Mouse (Mus musculus): ENCODE measurements around the gene Iba57. TPM values are rescaled to one million over a fixed set of nuclear protein-coding genes. Genes with fewer than 3 reads are reported as not detected.
A peak's percentile ranks its signal among the peaks of the same experiment; 100 is the strongest.

The Iba57 gene
- polyA plus RNA-seq, 1 experiment from 2014 or later: 2.9 TPM

DNA sequence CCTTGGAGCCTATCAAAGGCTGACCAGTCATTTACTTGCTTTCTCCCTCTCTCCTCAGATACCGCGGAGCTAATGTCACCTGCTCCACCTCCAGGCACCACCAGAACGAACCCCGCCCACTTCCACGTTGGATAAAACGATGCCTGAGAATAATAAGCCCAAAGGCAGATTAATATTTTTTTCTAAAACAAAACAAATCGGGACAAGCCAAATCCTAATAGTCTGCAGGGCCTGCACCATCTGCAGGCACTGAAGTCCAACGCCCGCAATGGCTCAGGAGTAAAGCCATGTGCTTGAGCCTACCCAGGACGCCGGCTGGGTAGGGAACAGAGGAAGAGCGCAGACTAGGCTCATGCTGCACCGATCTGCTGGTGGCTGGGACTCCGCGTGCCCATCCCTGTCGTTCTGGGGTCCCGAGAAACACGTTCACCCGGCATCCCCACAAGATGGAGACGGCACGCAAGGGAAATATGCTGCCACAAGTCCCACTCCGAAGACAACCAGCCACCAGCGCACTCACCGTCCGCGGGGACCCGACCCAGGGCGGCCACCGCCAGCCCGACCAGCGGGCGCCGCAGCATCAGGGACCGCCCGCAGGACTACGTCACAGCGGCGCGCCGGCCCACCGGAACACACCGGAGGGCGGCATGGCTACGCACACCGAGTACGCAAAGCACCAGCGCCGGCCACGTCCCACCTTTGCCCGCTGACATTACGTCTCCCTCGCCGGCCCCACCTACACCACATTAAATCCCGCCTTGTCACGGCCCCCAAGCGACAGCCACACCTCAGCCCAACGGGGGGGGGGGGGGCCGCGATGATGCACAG, 27.9 kb upstream of the Iba57 start:
- 1% methylated on average over 49 of the region's 59 CpGs for WGBS (ENCODE audit: missing documents)
- Histone ChIP-seq H3K79me2 (ENCODE audit: inconsistent target) (no peaks in the 10 kb centered on the region; the same call in 1 of the 2 replicates), H3K27ac (peak overlapping the region; percentile 41; the same call in 1 of the 2 replicates), H3K4me3 (ENCODE audit: inconsistent target) (peak overlapping the region; percentile 59), H3K36me3 (ENCODE audit: inconsistent target) (no peaks in the 10 kb centered on the region)

DNA sequence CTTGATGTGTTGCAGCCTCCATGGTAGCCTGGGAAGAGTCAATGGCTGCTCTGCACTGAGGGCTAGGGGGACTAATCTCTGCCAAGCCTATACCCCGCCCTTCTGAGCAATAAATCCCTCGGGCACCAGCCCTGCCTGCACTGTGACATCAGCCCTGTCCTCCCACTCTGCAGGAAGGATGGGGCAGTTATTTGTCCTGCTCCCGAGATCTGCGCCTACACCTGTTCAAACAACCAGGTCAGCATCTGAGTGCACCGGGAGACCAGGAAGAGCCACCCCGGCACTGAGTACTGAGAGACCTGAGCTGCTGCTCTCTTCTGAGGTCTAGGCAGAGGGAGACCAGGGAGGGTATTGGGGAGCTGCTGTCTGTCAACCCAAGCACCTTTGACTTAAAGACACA, 24.2 kb upstream of the Iba57 start:
- Histone ChIP-seq H3K36me3 (ENCODE audit: inconsistent target) (peaks cover 15% of the 10 kb centered on the region; the same call in 1 of the 2 replicates), H3K27ac (no peak overlapping the region), H3K79me2 (ENCODE audit: inconsistent target) (no peaks in the 10 kb centered on the region; the same call in 1 of the 2 replicates), H3K4me3 (ENCODE audit: inconsistent target) (no peak overlapping the region)
- 98% methylated on average over 4 of the region's 6 CpGs for WGBS (ENCODE audit: missing documents)

DNA sequence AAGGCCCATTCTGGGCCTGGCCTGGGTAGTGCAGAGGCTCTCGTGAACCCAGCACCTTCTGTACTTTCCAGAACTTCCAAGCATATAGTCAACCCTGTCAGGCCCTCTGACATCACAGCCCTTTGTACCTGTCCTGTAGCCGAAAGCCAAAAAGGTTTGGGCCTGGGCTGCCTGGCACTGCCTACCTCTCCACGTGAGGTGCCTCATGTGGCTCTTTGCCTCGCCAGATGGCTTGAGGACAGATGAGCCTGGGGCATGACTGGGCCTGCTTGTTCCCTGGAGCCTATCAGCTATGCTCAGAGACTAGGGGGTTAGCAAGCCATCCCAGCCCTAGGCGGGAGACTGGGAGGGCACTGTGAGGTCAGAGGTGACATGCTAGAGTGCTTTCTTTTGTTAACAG, 22.0 kb upstream of the Iba57 start:
- H3K4me3 ChIP-seq (ENCODE audit: inconsistent target): no peak overlapping the region
- WGBS (ENCODE audit: missing documents): 87% methylated on average over 5 of the region's 5 CpGs
- H3K79me2 ChIP-seq (ENCODE audit: inconsistent target): no peaks in the 10 kb centered on the region; the same call in 1 of the 2 replicates
- peaks cover 15% of the 10 kb centered on the region; the same call in 1 of the 2 replicates for H3K36me3 ChIP-seq (ENCODE audit: inconsistent target)
- no peak overlapping the region for H3K27ac ChIP-seq

DNA sequence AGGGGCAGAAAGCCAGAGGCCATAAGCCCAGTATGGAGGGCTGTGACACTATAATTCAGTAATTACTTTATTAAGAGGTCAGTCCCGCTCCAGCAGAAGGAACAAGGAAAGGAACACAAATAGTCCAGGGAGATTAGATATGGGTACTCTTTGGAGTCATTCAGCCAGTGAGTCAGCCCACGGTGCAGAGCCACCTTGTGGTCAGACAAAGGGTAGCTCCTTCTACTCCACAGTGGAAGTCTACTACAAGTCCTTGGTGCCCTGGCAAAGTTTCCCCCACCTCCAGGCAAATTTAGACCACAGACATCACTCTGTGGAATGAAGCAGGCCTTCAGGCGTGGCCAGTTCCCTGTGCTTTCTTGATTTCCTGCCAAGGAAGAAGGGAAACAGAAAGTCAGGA, 20.3 kb upstream of the Iba57 start:
- WGBS (ENCODE audit: missing documents): 54% methylated on average over 3 of the region's 3 CpGs
- Histone ChIP-seq H3K79me2 (ENCODE audit: inconsistent target) (no peaks in the 10 kb centered on the region; the same call in 1 of the 2 replicates), H3K27ac (no peak overlapping the region), H3K4me3 (ENCODE audit: inconsistent target) (no peak overlapping the region), H3K36me3 (ENCODE audit: inconsistent target) (peaks cover 15% of the 10 kb centered on the region; the same call in 1 of the 2 replicates)

DNA sequence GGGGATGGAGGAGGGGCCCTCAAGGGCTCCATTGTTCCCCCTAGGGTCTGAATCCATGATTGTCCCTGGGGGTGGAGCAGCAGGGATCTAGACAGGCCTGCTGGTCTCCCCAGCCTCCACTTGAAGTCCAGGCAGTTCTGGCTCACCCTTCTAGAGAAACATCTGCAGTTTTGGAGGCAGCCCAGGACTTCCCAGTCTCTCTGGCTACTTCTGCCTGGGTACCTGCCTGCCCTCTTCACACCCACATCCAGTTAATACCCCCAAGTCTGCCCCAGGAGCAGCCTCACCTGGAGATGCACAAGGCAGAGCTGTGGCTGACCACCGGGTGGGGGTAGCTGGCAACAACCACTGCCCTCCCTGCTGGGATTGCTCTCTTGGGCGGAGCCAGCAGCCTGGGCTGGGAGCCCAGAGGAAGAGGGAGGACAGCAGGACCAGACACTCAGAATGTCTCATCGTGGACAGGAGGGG, 19.4 kb upstream of the Iba57 start, which contains the start of gene Gjc2:
Gjc2 (minus strand) TSS at position 350 of the 468 bp plus-strand sequence.
- 87% methylated on average over 3 of the region's 3 CpGs for WGBS (ENCODE audit: missing documents)
- Histone ChIP-seq H3K27ac (no peak within 1 kb of the TSS), H3K36me3 (ENCODE audit: inconsistent target) (peaks cover 15% of the 10 kb centered on the region; the same call in 1 of the 2 replicates), H3K4me3 (ENCODE audit: inconsistent target) (no peak within 1 kb of the TSS), H3K79me2 (ENCODE audit: inconsistent target) (no peaks in the 10 kb centered on the region)

DNA sequence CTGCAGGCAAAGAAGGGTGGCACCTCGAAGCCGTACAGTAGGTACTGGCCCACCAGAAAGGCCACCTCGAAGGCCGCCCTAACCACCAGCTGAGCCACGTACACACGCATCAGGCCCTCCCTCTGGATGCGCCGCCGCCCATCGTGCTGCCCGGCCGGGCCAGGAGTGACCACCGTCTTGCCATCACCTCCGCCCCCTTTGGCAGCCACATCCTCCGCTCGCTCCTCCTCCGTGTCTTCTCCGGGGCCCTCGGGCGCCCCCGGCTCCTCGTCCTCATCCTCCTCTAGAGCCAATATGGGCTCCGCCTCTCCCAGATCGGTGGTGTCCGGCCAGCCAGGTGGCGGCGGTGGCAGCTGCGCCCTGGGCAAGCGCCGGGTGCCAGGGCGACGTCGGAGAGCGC, 13.4 kb upstream of the Iba57 start:
- Histone ChIP-seq H3K36me3 (ENCODE audit: inconsistent target) (no peaks in the 10 kb centered on the region), H3K79me2 (ENCODE audit: inconsistent target) (no peaks in the 10 kb centered on the region), H3K4me3 (ENCODE audit: inconsistent target) (no peak overlapping the region), H3K27ac (no peak overlapping the region)
- WGBS (ENCODE audit: missing documents): 15% methylated on average over 34 of the region's 34 CpGs

DNA sequence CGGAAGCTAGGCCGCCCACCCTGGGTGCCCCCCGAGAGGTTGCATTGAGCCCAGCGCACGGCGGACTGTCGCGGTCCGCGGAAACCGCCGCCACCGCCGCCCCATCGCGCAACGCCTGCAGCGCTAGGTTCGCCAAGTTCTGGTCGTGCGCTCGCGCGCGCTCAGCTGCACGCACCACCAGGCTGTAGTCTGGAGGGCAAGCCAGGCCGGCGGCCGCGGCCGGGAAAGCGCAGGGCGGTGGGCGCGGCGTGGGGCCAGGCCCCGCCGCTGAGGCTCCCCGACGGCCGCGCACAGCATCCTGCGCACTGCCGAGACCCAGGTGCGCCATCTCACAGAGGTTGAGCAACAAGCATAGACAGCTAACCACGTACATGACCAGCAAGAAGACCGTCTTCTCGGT, 12.9 kb upstream of the Iba57 start:
- H3K79me2 ChIP-seq (ENCODE audit: inconsistent target): no peaks in the 10 kb centered on the region
- H3K36me3 ChIP-seq (ENCODE audit: inconsistent target): no peaks in the 10 kb centered on the region
- H3K27ac ChIP-seq: no peak overlapping the region
- H3K4me3 ChIP-seq (ENCODE audit: inconsistent target): no peak overlapping the region
- 2% methylated on average over 41 of the region's 48 CpGs for WGBS (ENCODE audit: missing documents)

DNA sequence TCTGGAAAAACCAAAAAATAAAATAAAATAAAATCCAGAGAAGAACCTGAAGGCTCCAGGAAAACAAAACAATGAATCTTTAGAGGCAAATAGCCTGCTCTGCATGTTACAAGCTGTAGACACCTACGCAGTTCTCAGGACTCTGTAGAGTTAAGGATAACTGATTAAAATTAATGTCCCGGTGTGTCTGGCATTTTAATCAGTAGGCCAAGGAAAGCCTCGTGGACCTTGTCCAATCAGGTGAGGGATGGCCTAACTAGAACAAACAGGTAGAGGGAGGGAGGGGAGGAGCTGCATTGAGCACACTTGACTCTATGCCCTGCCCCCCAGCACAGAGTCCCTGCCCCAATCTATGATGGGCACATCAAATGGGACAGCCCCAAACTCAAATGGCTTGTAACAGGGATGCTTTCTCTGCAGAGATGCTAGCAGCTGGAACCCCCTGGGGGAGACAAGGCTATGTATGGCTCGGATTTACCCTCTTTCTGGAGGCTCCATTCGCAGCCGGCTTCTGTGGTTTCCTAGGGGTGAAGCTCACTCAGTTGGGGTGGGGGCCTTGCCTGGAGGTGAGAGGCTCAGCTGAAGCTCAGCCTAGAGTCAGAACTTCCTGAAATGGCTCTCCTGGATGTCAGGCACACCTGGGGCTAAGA, 10.8 kb upstream of the Iba57 start:
- WGBS (ENCODE audit: missing documents): 80% methylated on average over 6 of the region's 6 CpGs
- Histone ChIP-seq H3K36me3 (ENCODE audit: inconsistent target) (no peaks in the 10 kb centered on the region), H3K27ac (no peak overlapping the region), H3K79me2 (ENCODE audit: inconsistent target) (no peaks in the 10 kb centered on the region), H3K4me3 (ENCODE audit: inconsistent target) (no peak overlapping the region)

DNA sequence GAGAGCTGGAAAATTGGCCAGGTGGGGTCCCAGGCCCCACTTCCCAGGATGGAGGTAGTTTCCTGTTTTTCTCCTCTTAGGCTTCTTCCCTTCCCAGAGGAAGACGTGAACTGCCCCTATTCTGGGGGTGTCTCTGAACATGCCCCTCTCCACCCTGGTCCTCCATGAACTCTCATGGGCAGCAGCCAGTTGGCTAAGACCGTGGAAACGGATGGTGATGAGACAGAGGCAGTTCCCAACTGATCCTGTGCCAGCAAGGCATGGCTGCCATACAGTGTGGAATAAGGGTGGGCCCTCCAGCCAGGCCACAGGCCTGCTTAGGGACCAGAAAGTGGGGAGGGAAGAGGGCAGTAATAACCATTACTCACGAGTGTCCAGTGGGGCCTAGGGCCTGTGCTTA, 7.0 kb upstream of the Iba57 start:
- H3K27ac ChIP-seq: no peak overlapping the region
- no peaks in the 10 kb centered on the region for H3K79me2 ChIP-seq (ENCODE audit: inconsistent target)
- no peaks in the 10 kb centered on the region for H3K36me3 ChIP-seq (ENCODE audit: inconsistent target)
- 90% methylated on average over 4 of the region's 4 CpGs for WGBS (ENCODE audit: missing documents)
- no peak overlapping the region for H3K4me3 ChIP-seq (ENCODE audit: inconsistent target)

DNA sequence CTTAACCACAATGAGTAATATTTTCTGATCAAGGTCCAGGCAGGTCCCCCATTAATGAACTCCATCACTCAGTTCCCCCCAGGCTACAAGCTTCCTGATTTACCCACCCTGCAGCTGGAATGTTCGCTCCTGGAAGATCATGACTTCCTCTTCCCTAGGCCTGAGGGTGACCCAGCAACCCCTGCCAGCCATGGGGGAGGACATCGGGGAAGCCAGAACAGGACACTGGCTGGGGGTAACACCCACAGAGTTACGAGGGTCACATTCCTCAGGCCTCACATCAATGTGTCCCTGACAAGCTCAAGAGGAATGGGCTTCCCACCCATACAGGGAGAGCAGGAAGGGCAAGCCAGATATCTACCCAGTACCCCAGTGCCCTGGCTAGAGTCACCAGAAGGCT, 6.3 kb upstream of the Iba57 start:
- WGBS (ENCODE audit: missing documents): 74% methylated on average over 3 of the region's 3 CpGs
- Histone ChIP-seq H3K27ac (no peak overlapping the region), H3K79me2 (ENCODE audit: inconsistent target) (no peaks in the 10 kb centered on the region), H3K4me3 (ENCODE audit: inconsistent target) (no peak overlapping the region), H3K36me3 (ENCODE audit: inconsistent target) (no peaks in the 10 kb centered on the region)

DNA sequence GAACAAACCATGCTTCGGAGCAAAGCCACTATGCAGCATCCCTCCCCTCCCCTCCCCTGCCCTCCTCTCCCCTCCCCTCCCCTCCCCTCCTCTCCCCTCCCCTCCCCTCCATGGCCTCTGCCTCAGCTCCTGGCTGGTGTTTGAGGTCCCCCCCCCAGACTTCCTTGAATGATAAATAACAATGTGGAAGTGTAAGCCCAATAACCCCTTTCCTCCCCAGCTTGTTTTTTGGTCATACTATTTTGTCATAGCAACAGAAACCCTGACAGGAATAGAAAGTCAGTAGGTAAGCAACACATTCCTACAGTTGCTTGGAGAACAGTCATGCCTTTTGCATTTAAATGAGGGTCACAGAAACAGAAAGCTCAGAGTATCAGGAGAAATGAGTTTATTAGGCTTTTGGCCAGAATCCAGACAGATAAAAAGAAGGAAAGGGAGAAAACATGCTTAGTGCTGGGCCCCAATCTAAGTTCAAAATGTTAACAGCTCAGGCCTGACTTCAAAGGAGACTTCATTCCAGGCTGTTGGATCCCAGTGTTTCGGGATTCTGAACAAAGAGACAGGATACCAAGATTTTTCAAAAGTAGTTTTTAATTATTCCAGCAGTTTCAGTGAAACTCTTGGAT, 2.2 kb upstream of the Iba57 start:
- 0 out of 2 replicates have a peak overlapping the region, but pooled peaks have one; percentile 5 for H3K27ac ChIP-seq
- H3K79me2 ChIP-seq (ENCODE audit: inconsistent target): no peaks in the 10 kb centered on the region; the same call in 1 of the 2 replicates
- 84% methylated on average over 1 of the region's 2 CpGs for WGBS (ENCODE audit: missing documents)
- no peaks in the 10 kb centered on the region for H3K36me3 ChIP-seq (ENCODE audit: inconsistent target)
- no peak overlapping the region for H3K4me3 ChIP-seq (ENCODE audit: inconsistent target)

DNA sequence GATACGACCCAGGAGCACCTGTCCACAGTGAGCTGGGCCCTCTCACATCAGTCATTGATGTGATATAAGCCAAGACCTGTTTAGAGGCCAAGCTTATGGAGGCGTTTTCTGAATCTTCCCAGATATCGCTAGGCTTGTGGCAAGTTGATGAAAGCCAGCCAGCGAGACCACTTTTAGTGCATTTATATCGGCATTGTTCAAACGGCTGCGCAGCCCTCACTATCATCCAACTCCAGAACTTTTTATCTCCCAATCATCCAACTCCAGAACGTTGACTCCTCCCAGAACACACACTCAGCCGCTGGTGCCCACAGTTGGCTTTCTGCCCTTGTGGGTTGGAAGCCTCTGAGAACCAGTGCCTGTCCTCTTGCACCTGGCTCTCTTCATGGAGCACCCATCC, 845 bp upstream of the Iba57 start:
- Histone ChIP-seq H3K27ac (peak overlapping the region; percentile 72), H3K79me2 (ENCODE audit: inconsistent target) (no peaks in the 10 kb centered on the region; the same call in 1 of the 2 replicates), H3K36me3 (ENCODE audit: inconsistent target) (no peaks in the 10 kb centered on the region), H3K4me3 (ENCODE audit: inconsistent target) (peak overlapping the region; percentile 35; the same call in 1 of the 2 replicates)
- WGBS (ENCODE audit: missing documents): 86% methylated on average over 9 of the region's 9 CpGs

DNA sequence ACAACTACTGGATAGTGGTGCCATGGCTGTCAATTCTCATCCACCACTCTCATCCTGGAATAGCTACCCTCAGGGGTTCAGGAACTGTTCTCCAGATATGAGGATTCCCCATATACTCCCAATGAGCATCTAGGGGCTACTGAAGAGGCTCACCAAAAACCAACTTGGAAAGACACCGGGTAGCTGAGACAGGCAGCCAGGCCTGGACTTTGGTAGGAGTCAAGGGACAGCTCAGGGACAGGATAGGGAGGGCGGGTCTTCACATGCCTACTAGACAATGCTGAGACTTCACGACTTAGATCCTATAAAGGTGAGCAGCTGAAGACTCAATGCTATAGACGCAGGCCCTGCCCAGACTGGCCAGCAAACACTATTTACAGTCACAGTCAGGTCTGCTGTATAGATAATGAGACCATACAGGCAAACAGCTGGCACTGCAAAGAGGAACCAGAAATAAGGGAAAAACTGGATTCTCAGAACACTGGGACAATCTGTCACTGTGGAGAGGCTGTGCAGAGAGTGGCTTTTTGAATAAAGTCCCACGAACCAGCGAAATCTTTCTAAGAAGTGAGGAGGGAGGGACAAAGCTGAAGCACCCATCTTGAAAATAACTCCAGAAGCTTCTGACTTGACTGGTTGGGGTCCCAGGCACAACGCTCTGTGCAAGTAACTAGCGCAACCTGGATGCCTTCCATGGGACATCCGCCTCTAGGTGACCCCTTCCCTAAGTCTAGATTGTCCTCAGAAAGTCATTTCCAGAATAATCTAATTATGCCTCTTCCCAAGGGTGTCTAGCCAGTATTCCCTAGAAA, 890 bp downstream of the Iba57 start:
- H3K36me3 ChIP-seq (ENCODE audit: inconsistent target): 0 out of 2 replicates have a peak, but pooled peaks cover 6% of the 10 kb centered on the region
- H3K79me2 ChIP-seq (ENCODE audit: inconsistent target): no peaks in the 10 kb centered on the region; the same call in 1 of the 2 replicates
- peak overlapping the region; percentile 55 for H3K4me3 ChIP-seq (ENCODE audit: inconsistent target)
- peak overlapping the region; percentile 35 for H3K27ac ChIP-seq
- WGBS (ENCODE audit: missing documents): 55% methylated on average over 9 of the region's 9 CpGs

DNA sequence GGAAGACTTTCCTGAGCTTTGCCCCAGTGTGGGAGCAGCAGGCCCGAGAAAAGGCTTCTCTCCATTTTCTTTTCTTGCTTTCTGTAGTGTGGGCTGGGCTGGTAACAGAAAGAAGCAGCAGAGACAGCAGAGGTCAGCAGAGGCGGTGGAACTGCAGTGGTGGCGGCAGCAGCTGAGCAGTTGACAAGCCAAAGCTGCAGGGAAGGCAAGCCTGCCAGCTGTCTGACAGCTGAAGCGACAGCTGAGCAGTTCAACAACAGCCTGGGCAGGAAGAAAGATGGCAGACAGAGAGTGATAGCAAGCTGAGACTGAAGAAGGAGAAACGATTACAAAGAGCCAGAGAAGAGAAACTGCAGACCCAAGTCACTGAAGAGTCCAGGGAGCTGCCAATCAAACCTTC, 2.1 kb downstream of the Iba57 start:
- 94% methylated on average over 5 of the region's 5 CpGs for WGBS (ENCODE audit: missing documents)
- Histone ChIP-seq H3K79me2 (ENCODE audit: inconsistent target) (no peaks in the 10 kb centered on the region; the same call in 1 of the 2 replicates), H3K4me3 (ENCODE audit: inconsistent target) (no peak overlapping the region), H3K36me3 (ENCODE audit: inconsistent target) (peaks cover 13% of the 10 kb centered on the region; the same call in 1 of the 2 replicates), H3K27ac (no peak overlapping the region)

Measured in macrophage (primary cell).